Mouse (Mus musculus) testis, adult 2 months (tissue): ENCODE measurements around the gene Ankle1.

ENCODE experiments used
- CTCF ChIP-seq: fragments of 200-500 bp; IDR thresholded peaks from 2 replicates; pipeline ENCODE4 v1.5.1; 2012; ENCODE audit warnings: low read depth, mild to moderate bottlenecking, inconsistent platforms, low read length, moderate library complexity; ENCODE audit not compliant: control insufficient read depth, insufficient read depth, insufficient replicate concordance
- POLR2A ChIP-seq: fragments of 200-500 bp; IDR thresholded peaks from 2 replicates; pipeline ENCODE4 v1.6.1; 2012; ENCODE audit warnings: low read depth, mild to moderate bottlenecking, inconsistent platforms, low read length, moderate library complexity; ENCODE audit not compliant: control insufficient read depth

DNA sequence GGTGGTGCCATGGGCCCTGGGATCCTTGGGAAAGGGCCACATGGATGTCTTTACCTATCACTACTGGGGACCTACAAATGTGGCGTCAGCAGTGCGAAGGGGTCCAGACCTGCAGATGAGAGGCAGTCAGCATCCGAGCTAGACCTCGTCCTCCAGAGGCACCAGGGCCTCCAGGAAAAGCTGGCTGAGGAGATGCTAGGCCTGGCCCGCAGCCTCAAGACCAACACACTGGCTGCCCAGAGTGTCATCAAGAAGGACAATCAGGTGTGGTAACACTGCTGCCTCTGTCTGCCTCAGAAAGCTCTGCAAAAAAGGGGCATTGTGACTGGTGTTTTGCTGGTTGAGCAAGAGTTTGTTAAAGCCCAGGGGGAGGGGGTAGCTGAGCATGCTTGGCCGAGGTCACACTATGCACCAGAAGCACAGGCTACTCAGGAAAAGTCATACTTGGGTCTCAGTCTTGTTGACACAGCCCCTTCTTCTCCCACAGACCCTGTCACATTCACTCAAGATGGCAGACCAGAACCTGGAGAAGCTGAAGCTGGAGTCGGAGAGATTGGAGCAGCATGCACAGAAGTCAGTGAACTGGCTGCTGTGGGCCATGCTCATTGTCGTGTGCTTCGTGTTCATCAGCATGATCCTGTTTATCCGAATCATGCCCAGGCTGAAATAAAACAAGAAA is 36.6 kb upstream of the Ankle1 start:
- TF ChIP-seq POLR2A (no peak), CTCF (no peak)
